Mouse (Mus musculus) hindbrain, embryonic 15.5 days (tissue): ENCODE results near the gene Med25. TPM values are rescaled to one million over a fixed set of nuclear protein-coding genes. Genes with fewer than 3 reads are reported as not detected.
A peak's percentile ranks its signal among the peaks of the same experiment; 100 is the strongest.

ENCODE experiments used
- ATAC-seq: fragments of 200-750 bp; cut with Nextera tagmentation; 2 replicates; pipeline ENCODE4 v1.8.0; 2017; ENCODE audit warnings: low read depth, moderate number of reproducible peaks, moderate TSS enrichment; ENCODE audit not compliant: low FRiP score
- H3K27ac ChIP-seq: fragments of 300-500 bp; sonication (generic); replicated peaks from 2 replicates; pipeline ENCODE4 v1.5.1; 2015; ENCODE audit warnings: mild to moderate bottlenecking, inconsistent platforms
- H3K27me3 ChIP-seq: fragments of 300-500 bp; sonication (generic); 2 replicates; pipeline ENCODE4 v1.6.1; 2015; ENCODE audit warnings: control low read depth, inconsistent platforms
- H3K36me3 ChIP-seq: fragments of 300-500 bp; sonication (generic); 2 replicates; pipeline ENCODE4 v1.6.1; 2015; ENCODE audit warnings: control low read depth, inconsistent platforms
- H3K4me1 ChIP-seq: fragments of 300-500 bp; sonication (generic); replicated peaks from 2 replicates; pipeline ENCODE4 v1.6.1; 2015; ENCODE audit warnings: control low read depth, inconsistent platforms
- H3K4me2 ChIP-seq: fragments of 300-500 bp; sonication (generic); 2 replicates; pipeline ENCODE4 v1.6.1; 2015; ENCODE audit warnings: moderate library complexity, mild to moderate bottlenecking, inconsistent platforms
- H3K4me3 ChIP-seq: fragments of 300-500 bp; sonication (generic); 2 replicates; pipeline ENCODE4 v1.5.1; 2015; ENCODE audit warnings: mild to moderate bottlenecking, inconsistent platforms
- H3K9ac ChIP-seq: fragments of 300-500 bp; sonication (generic); 2 replicates; pipeline ENCODE4 v1.6.1; 2015; ENCODE audit warnings: inconsistent platforms
- H3K9me3 ChIP-seq: fragments of 300-500 bp; sonication (generic); 2 replicates; pipeline ENCODE4 v1.6.1; 2016; ENCODE audit warnings: control low read depth, inconsistent platforms
- WGBS: fragments of 180-500 bp; shearing (Covaris S2); methylation state at CpG from one replicate; pipeline ENCODE4 v1.1.7; 2015; 5-methylcytosine and 5-hydroxymethylcytosine counted together
- polyA plus RNA-seq: library from polyadenylated mRNA; unstranded; fragments of >200 nt; fragmentation: Nextera tagmentation; extraction: Ambion mirVana; gene quantifications from 2 replicates; pipeline ENCODE4 v1.2.1, GENCODE M21; 2015

Med25 gene
- polyA plus RNA-seq, 1 experiment from 2014 or later = 164 TPM

DNA sequence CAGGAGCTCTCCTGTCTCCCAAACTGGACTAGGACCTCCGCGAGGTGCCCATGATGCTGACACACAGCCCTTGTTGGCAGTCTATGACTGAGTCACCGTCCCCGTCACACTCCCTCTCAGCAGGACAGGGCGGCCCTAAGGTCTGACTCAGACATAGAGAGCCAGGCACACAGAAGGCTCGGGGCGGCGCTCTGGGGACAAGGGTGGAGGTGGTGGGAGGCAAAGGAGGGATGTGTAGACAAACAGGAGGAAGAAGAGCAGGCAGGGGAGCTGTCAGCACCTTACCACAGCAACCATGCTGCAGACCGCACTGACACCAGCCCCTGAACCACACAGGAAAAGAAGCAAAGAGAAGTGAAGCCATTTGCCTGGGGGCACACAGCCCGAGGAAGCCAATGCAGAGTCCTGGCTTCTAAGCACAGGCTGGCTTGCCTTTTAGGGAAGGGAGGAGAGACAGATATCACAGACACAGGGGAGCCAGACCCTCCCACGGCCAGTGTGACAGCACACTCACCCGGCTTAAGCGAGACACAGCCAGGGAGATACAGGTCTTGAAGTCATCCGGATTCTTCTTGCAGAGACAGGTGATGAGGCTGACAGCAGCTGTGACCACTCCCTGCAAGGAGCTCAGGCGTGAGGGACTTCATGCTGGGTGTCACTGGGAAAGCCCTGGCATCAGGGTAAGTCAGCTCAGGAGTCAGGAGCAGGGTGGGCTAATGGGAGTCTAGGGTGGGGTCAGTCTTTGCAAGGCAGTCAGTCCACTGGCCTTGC, 16.4 kb upstream of the Med25 start:
- Histone ChIP-seq H3K9ac (no peak overlapping the region), H3K27ac (no peak overlapping the region), H3K27me3 (no peaks in the 10 kb centered on the region), H3K4me1 (no peaks in the 10 kb centered on the region), H3K4me3 (no peak overlapping the region), H3K4me2 (no peak overlapping the region), H3K9me3 (no peaks in the 10 kb centered on the region), H3K36me3 (peaks cover 92% of the 10 kb centered on the region)
- 93% methylated on average over 15 of the region's 15 CpGs for WGBS
- no peak for ATAC-seq

- no peak overlapping the region for H3K9ac ChIP-seq
- no peak for ATAC-seq
- H3K4me1 ChIP-seq = peaks cover 7% of the 10 kb centered on the region
- H3K27ac ChIP-seq = no peak overlapping the region
- peaks cover 85% of the 10 kb centered on the region for H3K36me3 ChIP-seq
- no peak overlapping the region for H3K4me3 ChIP-seq
- H3K9me3 ChIP-seq = no peaks in the 10 kb centered on the region
- H3K4me2 ChIP-seq = no peak overlapping the region
- WGBS = 87% methylated on average over 20 of the region's 20 CpGs
- no peaks in the 10 kb centered on the region for H3K27me3 ChIP-seq
These were observed 12.9 kb upstream of the Med25 start for GRCm38 (mm10) chr7:44905430-44905829.

GRCm38 (mm10) chr7:44901230-44901722, 8.8 kb upstream of the Med25 start:
- 0 out of 2 replicates have a peak overlapping the region, but pooled peaks have one; percentile 2 for H3K27ac ChIP-seq
- H3K9me3 ChIP-seq = no peaks in the 10 kb centered on the region
- H3K4me1 ChIP-seq = peaks cover 26% of the 10 kb centered on the region
- H3K9ac ChIP-seq = no peak overlapping the region
- peak overlapping the region; percentile 27; the same call in 1 of the 2 replicates for H3K4me2 ChIP-seq
- H3K4me3 ChIP-seq = no peak overlapping the region
- ATAC-seq = 0 out of 2 replicates have a peak, but pooled peaks have one; percentile 27
- no peaks in the 10 kb centered on the region for H3K27me3 ChIP-seq
- H3K36me3 ChIP-seq = peaks cover 60% of the 10 kb centered on the region
- WGBS = 20% methylated on average over 21 of the region's 21 CpGs

GRCm38 (mm10) chr7:44900632-44901031, 8.1 kb upstream of the Med25 start:
- ATAC-seq = no peak
- WGBS = 86% methylated on average over 11 of the region's 11 CpGs
- Histone ChIP-seq H3K27me3 (no peaks in the 10 kb centered on the region), H3K36me3 (peaks cover 54% of the 10 kb centered on the region), H3K9me3 (no peaks in the 10 kb centered on the region), H3K4me1 (peaks cover 26% of the 10 kb centered on the region), H3K4me3 (no peak overlapping the region), H3K27ac (no peak overlapping the region), H3K4me2 (no peak overlapping the region), H3K9ac (no peak overlapping the region)

- H3K27ac ChIP-seq = no peak overlapping the region
- H3K9ac ChIP-seq = no peak overlapping the region
- peaks cover 42% of the 10 kb centered on the region for H3K4me1 ChIP-seq
- no peaks in the 10 kb centered on the region for H3K9me3 ChIP-seq
- no peak overlapping the region for H3K4me3 ChIP-seq
- WGBS = 33% methylated on average over 19 of the region's 19 CpGs
- no peak overlapping the region for H3K4me2 ChIP-seq
- peaks cover 34% of the 10 kb centered on the region for H3K36me3 ChIP-seq
- no peaks in the 10 kb centered on the region for H3K27me3 ChIP-seq
- no peak for ATAC-seq
These were observed 6.1 kb upstream of the Med25 start for GRCm38 (mm10) chr7:44898607-44899006.

DNA sequence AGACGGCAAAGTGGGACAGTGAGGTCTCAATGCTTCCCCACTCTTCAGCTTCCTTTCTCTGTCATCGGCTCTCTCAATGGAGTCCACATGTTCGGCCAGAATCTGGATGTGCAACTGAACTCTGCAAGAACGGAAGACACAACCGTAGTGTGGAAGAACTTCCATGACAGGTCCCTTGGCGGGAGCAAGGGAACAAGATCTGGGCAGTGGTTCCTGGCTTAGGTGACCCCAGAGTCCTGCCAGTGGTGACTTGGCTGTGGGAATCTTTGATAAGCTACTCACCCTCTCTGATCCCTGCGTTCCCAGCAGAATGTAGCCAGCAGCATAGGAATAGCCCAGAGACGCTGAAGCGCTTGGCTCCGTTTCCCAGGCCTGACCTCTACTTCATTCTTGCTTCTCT, 4.0 kb upstream of the Med25 start:
- peaks cover 48% of the 10 kb centered on the region for H3K4me1 ChIP-seq
- H3K27ac ChIP-seq = peak overlapping the region; percentile 95
- H3K4me2 ChIP-seq = peak overlapping the region; percentile 75
- peak overlapping the region; percentile 76 for H3K9ac ChIP-seq
- 23% methylated on average over 10 of the region's 10 CpGs for WGBS
- H3K36me3 ChIP-seq = peaks cover 15% of the 10 kb centered on the region
- no peak; the same call in 1 of the 2 replicates for ATAC-seq
- H3K9me3 ChIP-seq = no peaks in the 10 kb centered on the region
- peak overlapping the region; percentile 71 for H3K4me3 ChIP-seq
- H3K27me3 ChIP-seq = no peaks in the 10 kb centered on the region

- peaks cover 15% of the 10 kb centered on the region for H3K36me3 ChIP-seq
- peak; percentile 81 for ATAC-seq
- peak within 1 kb of the TSS; percentile 71 for H3K4me3 ChIP-seq
- H3K4me2 ChIP-seq = peak within 1 kb of the TSS; percentile 75
- no peaks in the 10 kb centered on the region for H3K9me3 ChIP-seq
- H3K27me3 ChIP-seq = no peaks in the 10 kb centered on the region
- WGBS = under 1% methylated on average over 34 of the region's 34 CpGs
- H3K27ac ChIP-seq = peak within 1 kb of the TSS; percentile 95
- peaks cover 51% of the 10 kb centered on the region for H3K4me1 ChIP-seq
- H3K9ac ChIP-seq = peak within 1 kb of the TSS; percentile 76
These were observed 3.3 kb upstream of the Med25 start, which contains the start of gene Fuz for GRCm38 (mm10) chr7:44895593-44896434. Gene Fuz, plus strand, starts transcription at chr7:44896079.

DNA sequence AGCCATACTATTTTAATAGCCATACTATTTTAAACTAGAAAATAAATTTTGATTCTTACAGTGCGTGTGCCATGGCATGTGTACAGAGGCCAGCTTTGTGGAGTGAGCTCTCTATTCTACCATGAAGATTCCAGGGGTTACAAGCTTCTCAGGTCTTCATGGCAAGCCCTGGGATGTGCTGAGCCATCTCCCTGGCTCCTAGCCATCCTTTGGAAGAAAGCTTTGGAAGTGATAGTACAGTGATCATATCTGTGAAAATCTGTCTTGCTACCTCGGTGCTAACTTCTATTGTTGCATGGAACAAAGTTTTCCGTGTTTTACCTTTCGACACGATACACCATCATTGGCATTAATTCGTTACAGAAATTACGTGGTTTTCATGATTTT, 2.7 kb upstream of the Med25 start:
- Histone ChIP-seq H3K4me3 (peak overlapping the region; percentile 71), H3K4me1 (peaks cover 57% of the 10 kb centered on the region), H3K9ac (peak overlapping the region; percentile 37; the same call in 1 of the 2 replicates), H3K27ac (peak overlapping the region; percentile 95), H3K4me2 (peak overlapping the region; percentile 75), H3K36me3 (peaks cover 10% of the 10 kb centered on the region), H3K9me3 (no peaks in the 10 kb centered on the region), H3K27me3 (no peaks in the 10 kb centered on the region)
- WGBS = 20% methylated on average over 7 of the region's 7 CpGs
- ATAC-seq = no peak

DNA sequence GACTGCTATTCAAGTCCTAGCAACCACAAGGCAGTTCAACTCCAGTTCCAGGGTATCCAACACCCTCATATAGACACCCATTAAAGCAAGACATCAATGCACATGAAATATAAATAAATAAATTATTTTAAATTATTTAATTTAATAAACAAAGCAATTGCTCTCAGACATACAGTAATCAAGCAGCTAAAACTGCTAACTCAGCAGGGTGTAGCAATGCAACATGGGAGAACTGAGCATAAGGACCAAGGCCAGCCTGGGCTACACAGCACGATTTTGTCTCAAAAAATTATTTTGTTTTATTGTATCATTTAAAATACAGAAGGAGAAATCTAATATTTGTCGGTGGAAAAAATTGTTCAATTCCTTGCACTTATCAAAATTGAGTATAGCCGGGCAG, 1.7 kb upstream of the Med25 start:
- Histone ChIP-seq H3K27me3 (no peaks in the 10 kb centered on the region), H3K9ac (no peak overlapping the region), H3K36me3 (peaks cover 7% of the 10 kb centered on the region), H3K4me2 (no peak overlapping the region), H3K27ac (peak overlapping the region; percentile 95), H3K4me1 (peaks cover 63% of the 10 kb centered on the region), H3K4me3 (no peak overlapping the region), H3K9me3 (no peaks in the 10 kb centered on the region)
- 90% methylated on average over 3 of the region's 3 CpGs for WGBS
- ATAC-seq = no peak

GRCm38 (mm10) chr7:44893197-44893596, 685 bp upstream of the Med25 start:
- Histone ChIP-seq H3K4me2 (peak overlapping the region; percentile 89), H3K9me3 (no peaks in the 10 kb centered on the region), H3K4me3 (peak overlapping the region; percentile 79), H3K27me3 (no peaks in the 10 kb centered on the region), H3K36me3 (peaks cover 7% of the 10 kb centered on the region), H3K27ac (peak overlapping the region; percentile 87), H3K4me1 (peaks cover 67% of the 10 kb centered on the region), H3K9ac (peak overlapping the region; percentile 14; the same call in 1 of the 2 replicates)
- 6% methylated on average over 8 of the region's 8 CpGs for WGBS
- ATAC-seq = no peak

DNA sequence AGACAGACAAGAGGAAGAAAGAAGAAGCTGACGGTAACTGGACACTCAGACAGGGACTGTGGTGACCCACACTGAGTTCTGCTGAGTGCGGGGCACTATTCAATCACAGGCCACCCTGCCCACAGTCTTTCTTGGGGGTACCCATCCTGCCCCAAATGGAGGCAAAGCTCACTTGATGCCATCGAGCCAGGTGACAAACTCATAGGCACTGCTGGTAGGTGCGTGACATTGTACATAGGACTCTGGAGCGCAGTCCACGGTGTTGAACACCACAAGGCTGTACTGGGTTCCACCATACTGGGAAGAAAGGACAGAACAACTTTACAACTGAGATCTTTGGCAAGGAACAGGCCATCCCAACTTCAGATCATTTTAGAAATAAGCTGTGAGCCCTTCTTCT, 901 bp downstream of the Med25 start:
- no peak for ATAC-seq
- 9% methylated on average over 6 of the region's 6 CpGs for WGBS
- peak overlapping the region; percentile 89 for H3K4me2 ChIP-seq
- H3K4me3 ChIP-seq = peak overlapping the region; percentile 79
- H3K4me1 ChIP-seq = peaks cover 58% of the 10 kb centered on the region
- H3K27me3 ChIP-seq = no peaks in the 10 kb centered on the region
- H3K27ac ChIP-seq = peak overlapping the region; percentile 99
- no peaks in the 10 kb centered on the region for H3K9me3 ChIP-seq
- H3K9ac ChIP-seq = peak overlapping the region; percentile 84
- H3K36me3 ChIP-seq = peaks cover 7% of the 10 kb centered on the region

GRCm38 (mm10) chr7:44890737-44891136, 1.8 kb downstream of the Med25 start:
- ATAC-seq = no peak
- peak overlapping the region; percentile 89 for H3K4me2 ChIP-seq
- H3K27ac ChIP-seq = no peak overlapping the region
- peaks cover 7% of the 10 kb centered on the region for H3K36me3 ChIP-seq
- peak overlapping the region; percentile 84; the same call in 1 of the 2 replicates for H3K9ac ChIP-seq
- peak overlapping the region; percentile 79 for H3K4me3 ChIP-seq
- no peaks in the 10 kb centered on the region for H3K9me3 ChIP-seq
- H3K27me3 ChIP-seq = no peaks in the 10 kb centered on the region
- WGBS = 63% methylated on average over 4 of the region's 4 CpGs
- H3K4me1 ChIP-seq = peaks cover 55% of the 10 kb centered on the region
